Mouse (Mus musculus) liver, adult 2 months (tissue): Measurements from ENCODE around the gene Qser1.

Experiments used
- CTCF ChIP-seq: fragments of 200-500 bp; IDR thresholded peaks from 2 replicates; pipeline ENCODE4 v1.5.1; 2011; ENCODE audit warnings: low read depth, low read length, control low read depth
- POLR2A ChIP-seq: fragments of 200-500 bp; IDR thresholded peaks from 2 replicates; pipeline ENCODE4 v1.6.1; 2011; ENCODE audit warnings: low read length, control low read depth; ENCODE audit not compliant: insufficient read depth; ENCODE audit errors: extremely low read depth

DNA sequence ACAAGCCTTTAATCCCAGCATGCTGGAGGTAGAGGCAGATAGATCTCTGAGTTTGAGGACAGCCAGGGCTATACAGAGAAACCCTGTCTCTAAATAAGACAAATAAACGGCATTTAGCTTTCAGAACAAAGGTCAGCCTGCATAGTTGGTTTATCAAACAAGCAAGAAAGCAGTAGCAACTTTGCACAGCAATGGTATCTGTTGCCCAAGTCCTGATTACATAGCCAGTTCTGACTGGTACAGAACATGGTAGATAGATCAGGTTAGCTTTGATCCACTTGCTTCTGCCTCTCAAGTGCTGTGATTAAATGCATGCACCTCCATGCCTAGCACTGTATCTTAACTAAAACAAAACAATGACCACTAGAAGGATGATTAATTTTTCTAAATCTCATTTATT is 47.9 kb downstream of the Qser1 start:
- no peak for TF ChIP-seq CTCF
- no peak for TF ChIP-seq POLR2A
